Mouse (Mus musculus) frontal cortex, adult 2 months (tissue): ENCODE data around the gene Rex1bd. TPM values are rescaled to one million over a fixed set of nuclear protein-coding genes. Genes with fewer than 3 reads are reported as not detected.

Experiments used
- DNase-seq, 2 experiments: peaks; one replicate each; pipeline ENCODE4 v3.0.0; 2022; ENCODE audit warnings: low spot score in 1 of 2; ENCODE audit errors: extremely low spot score in 1 of 2
- polyA plus RNA-seq: library from polyadenylated mRNA; depleted of rRNA; stranded (reverse); fragments of >200 nt; gene quantifications from 2 replicates; pipeline ENCODE4 v1.2.3, GENCODE M21; 2012; rRNA removed

Gene Rex1bd
- polyA plus RNA-seq = 197 and 210 TPM in 2 replicates

GRCm38 (mm10) chr8:70506328-70507026 is at the start of gene Rex1bd:
Rex1bd (minus strand) TSS chr8:70506752.
- peak; percentile 82 to 95 for DNase-seq

DNA sequence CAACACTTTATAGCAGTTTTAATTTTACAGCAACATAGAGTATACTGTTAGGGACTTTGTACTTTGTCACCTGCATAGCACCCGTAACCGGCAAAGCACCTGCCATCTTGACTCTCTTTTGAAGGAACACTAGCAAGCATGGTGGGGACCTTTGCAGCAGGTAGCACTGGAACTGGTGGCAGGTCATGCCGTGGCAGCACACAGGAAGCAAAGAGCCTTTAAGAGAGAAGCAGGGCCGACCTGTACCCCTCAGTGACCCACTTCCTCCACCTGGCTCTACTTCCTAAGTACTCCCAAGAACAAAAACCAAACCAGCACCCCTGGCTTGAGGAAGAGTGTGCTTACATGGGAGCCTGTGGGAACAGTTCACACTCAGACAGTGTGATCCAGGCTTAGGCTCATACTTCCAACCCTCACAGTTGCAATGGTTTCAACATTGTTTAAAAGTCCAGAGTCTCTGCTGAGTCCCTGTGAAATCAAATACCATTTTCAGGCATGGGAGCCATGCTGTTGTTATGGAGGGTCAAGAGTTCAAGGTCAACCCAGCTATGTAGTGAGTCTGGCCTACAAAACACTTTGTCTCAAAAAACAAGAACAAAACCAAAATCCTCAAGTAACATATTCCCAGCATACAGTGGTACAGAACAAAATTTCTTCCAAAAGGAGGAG is 48.7 kb upstream of the Rex1bd start:
- DNase-seq = no peak

DNA sequence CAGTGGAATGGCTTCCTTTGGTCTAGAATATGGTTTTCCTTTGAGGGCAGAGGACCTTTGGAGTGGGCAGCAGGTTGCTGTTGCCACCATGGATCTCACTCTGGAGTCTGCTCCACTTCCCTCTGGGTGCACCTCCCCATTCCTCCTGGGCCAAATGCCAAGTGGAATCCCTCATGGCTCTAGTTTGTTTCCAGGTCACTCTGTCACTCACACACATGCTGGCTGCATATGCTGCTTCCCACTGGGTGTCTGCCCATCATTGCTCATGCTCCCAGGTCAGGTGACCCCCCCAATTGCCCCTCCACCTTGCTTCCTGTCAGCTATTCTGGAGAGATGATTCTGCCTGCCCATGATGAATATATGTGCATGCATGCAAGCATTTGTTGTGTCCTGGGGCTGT is 47.2 kb upstream of the Rex1bd start:
- DNase-seq = no peak

DNA sequence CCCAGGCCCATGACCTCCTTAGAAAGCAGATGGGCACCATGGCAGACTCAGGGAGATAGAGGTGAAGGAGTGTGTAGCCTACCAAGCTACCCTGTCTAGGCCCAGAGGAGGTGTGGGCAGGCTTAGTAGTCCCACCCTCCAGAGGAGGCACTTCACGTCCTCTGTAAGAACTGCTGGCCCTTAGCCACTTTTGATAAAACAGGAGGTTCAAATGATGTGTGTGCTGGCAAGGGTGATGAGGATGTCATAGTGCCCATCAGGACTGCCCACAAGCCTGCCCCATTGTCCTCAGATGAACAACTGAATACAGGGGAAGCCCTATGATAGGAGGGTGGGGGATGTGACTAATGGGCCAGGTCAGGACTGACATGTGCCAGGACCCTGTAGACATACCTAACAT is 46.3 kb upstream of the Rex1bd start:
- DNase-seq = no peak

DNA sequence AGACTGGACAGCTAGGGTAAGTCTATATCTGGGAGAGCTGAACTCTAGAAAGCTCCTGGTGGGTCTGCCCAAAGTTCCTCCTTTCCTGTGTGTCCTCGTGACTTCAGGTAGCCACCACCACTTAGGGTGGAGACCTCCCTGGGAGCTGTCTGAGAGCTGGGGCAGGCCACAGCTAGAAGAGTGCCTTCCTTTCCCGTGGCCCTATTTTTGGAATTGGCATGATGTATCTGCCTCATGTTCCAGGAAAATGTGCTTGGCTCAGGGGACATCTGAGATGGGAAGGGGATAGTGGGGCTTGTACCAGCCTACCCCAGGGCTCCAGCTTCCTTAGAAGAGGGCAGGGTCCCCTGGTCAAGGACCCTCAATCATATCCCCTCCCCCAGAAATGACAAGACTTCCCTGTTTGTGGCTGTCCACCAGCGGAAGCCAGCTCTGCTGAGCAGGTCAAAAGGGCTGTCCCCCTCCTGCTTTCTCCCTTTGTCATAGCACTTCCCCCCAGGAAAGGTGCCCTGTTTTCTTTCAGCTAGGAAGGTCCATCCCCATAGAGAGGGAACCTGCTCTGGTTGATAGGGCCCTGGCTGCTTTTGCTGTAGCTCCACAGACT is 45.1 kb upstream of the Rex1bd start:
- no peak for DNase-seq

- DNase-seq = no peak
Measured at GRCm38 (mm10) chr8:70549412-70550184, 43.0 kb upstream of the Rex1bd start.

DNA sequence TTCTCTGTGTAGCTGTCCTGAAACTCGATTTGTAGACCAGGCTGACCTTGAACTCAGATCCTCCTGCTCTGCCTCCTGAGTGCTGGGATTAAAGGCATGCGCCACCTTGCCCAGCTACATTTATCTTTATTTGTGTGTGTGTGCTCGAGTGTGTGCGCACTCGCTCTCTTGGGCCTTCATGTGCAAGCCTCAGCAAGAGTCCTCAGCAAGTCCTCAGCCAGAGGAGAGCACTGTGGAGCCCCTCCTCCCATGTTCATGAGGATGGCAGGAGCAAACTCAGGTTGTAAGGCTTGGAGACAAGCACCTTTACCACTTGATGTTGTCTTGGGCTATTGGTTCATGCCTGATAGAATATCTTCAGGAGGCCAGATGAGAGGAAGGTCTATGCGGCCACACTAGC is 41.2 kb upstream of the Rex1bd start:
- no peak for DNase-seq

DNA sequence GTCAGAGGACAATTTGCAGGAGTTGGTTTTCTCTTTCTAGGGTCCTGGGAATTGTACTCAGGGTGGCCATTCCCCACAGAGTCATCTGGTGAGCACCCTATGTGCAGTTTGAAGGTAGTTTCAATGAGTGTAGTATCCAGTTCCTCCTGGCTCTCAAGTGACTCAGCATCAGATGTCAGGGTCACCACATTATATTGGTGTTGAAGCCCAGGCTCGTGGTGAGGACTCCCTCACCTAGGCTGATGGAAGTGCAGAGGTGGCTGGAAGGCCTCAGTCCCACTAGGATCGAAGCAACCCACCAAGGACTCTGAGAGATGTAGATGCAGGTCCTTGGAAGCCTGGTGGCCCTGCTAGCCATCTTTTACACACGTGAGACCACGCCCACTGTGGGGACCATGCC is 39.9 kb upstream of the Rex1bd start:
- no peak for DNase-seq

DNA sequence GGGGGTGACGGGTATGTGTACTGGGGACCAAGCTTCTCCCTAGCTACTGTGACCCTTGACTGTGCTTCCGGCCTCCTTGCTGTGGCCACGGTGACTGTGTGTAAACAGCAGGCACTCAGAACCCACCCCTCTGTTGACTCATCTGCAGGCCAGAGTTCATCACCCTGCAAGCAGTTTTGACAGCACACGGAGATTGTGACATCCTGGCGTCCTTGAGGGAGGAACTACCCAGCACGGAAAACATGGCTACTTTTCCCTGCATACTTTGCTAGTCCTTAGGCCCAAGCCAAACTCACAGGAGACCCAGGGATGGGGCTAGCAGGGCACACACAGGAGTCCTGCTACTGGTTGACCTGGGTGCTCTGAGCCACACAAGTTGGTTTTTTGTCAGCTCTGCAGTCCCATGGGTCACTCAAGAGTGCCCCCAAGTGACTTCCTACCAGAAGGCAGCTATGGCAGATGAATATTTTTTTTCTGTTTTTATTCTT is 37.7 kb upstream of the Rex1bd start:
- DNase-seq = no peak

GRCm38 (mm10) chr8:70541081-70541480 is 34.5 kb upstream of the Rex1bd start:
- DNase-seq = no peak

- no peak for DNase-seq
Measured at GRCm38 (mm10) chr8:70540507-70541071, 34.0 kb upstream of the Rex1bd start.

GRCm38 (mm10) chr8:70540013-70540506 is 33.5 kb upstream of the Rex1bd start:
- no peak for DNase-seq

DNA sequence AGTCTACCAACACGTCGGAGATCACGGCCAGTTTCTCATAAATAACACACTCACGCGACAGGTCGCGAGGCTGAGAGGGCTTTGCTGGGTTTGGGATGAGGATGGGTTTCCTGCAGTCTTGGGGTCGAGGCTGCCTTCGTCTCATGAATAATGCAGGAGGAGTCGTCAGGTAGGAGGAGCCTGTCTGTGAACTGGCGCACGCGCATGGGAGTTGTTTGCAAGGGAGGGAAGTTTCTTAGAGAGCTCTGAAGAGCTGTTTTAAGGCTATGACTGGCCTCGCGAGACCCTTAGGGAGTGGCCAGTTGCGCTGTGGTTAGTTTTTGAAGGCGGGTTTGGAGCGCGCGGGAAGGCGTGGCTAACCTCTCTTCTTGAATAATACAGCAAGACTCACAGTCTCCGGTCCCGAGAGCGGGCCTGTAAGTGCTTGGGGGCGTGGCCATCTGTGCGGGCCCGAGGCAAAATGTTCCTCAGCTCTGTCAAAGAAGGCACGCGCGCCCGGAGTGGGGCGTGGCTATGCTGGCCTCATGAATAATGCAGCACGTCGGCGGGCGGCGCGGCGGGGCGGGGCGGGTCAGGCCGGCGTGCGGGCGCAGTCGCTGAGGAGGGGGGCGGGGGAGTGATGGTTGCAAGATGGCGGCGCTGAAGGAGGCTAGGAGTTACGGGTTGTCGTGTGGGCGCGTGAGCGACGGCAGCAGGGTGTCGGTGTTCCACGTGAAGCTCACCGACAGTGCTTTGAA is 32.7 kb upstream of the Rex1bd start, which contains the start of gene Ell:
Ell (plus strand) TSS at position 381 of the 737 bp plus-strand sequence.
- peak; percentile 99 for DNase-seq

DNA sequence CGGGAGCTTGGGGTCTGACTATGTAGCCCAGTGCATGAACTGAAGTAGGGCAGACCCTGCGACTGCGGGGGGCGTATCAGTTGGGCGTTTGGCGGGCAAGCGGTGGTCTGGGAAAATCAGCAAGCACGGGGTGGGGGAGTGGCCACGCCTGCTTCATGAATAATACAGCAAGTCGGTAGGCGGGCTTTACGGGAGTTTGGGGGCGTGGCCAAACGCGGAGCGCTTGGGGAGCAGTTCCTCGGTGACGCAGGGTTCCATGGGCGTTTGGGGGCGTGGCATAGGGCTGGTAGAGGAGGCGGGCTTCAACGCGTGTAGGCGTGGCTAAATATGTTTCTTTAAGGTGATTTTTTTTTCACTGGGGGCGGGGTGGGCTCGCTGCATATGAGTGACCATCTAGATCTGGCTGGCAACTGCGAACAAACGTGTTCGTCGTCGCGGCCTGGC is 32.1 kb upstream of the Rex1bd start:
- DNase-seq = peak; percentile 99 to 100

- no peak for DNase-seq
Measured at GRCm38 (mm10) chr8:70538024-70538579, 31.6 kb upstream of the Rex1bd start.

DNA sequence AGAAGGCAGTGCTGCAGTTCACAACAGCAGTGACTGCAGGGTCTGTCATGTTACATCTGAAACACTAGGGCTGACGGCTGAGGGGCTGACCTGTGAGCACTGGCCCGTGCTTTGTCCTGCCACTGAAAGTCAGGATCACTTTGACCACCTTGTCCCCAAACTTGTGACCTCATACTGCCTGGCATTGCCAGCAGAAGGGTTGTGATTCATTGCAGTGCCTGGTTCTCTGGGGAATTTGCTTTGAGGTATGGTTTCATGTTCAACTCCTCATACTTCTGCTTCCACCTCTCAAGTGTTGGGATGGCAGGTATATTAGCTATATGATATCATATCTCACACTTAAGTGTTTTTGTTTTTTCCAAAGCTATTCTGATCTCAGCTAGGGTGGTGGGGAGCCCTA is 29.1 kb upstream of the Rex1bd start:
- no peak for DNase-seq

- DNase-seq = no peak
Measured at GRCm38 (mm10) chr8:70535221-70535620, 28.7 kb upstream of the Rex1bd start.

GRCm38 (mm10) chr8:70534281-70534680 is 27.7 kb upstream of the Rex1bd start:
- DNase-seq = no peak

GRCm38 (mm10) chr8:70530314-70530713 is 23.8 kb upstream of the Rex1bd start:
- DNase-seq = no peak
